Mouse (Mus musculus) heart, adult 2 months (tissue): Measurements from ENCODE around the gene Rdh12.

Experiments
- CTCF ChIP-seq: fragments of 200-600 bp; IDR thresholded peaks from 2 replicates; pipeline ENCODE4 v1.8.1; 2022; ENCODE audit warnings: antibody characterized with exemption, mild to moderate bottlenecking, moderate library complexity
- EP300 ChIP-seq: fragments of 200-500 bp; IDR thresholded peaks from 2 replicates; pipeline ENCODE4 v1.6.1; 2011; ENCODE audit warnings: low read depth, low read length, control low read depth; ENCODE audit not compliant: insufficient read depth
- POLR2A ChIP-seq: fragments of 200-500 bp; IDR thresholded peaks from 2 replicates; pipeline ENCODE4 v1.6.1; 2011; ENCODE audit warnings: mild to moderate bottlenecking, low read depth, low read length, control low read depth; ENCODE audit not compliant: insufficient read depth

GRCm38 (mm10) chr12:79217511-79217910 lies 8.8 kb downstream of the Rdh12 start:
- TF ChIP-seq CTCF (no peak), EP300 (no peak), POLR2A (no peak)
